Mouse (Mus musculus): ENCODE data around the gene Tbx3. TPM values are rescaled to one million over a fixed set of nuclear protein-coding genes. Genes with fewer than 3 reads are reported as not detected.

Gene Tbx3
- polyA plus RNA-seq, 1 experiment from 2014 or later: 0.88 TPM

DNA sequence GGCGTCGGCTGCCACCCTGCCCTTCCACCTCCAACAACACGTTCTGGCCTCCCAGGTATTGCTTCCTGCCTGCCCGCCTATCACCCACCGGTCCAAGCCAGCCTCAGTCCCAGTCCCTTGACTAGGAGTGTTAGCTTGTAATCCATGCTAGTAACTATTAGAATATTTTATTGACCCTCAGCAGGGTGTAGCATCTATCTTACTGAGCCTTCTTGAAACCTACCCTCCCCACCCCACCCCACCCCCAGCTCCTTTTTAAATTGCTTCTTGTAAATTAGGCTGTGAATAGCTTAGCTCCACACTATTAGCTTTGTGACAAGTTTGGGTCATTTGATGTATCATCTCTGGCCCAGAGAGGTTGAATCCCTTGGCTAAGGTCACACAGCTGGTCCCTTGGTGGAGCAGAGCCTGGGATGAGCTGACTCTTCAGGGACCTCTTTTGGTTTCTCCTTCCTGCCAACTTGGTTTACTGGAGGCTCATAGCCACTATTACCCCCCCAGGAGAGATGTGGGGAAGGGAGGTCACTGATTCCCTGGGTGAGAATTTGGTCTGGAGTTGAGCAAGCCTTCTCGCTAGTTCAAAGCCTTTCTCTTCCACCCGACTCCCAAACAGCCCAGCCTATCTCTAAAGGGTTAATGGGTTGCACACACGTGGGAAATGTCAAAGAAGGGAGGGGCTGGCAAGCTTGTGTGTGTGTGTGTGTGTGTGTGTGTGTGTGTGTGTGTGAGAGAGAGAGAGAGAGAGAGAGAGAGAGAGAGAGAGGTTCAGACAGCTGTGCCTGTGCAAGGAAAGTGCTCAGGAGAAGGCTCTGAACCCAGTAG lies 10.8 kb downstream of the Tbx3 start:
- Histone ChIP-seq H3K27ac (ENCODE audit: low read depth, low read length) (no peak overlapping the region), H3K9me3 (ENCODE audit: control insufficient read depth, low read length) (no peaks in the 10 kb centered on the region), H3K36me3 (ENCODE audit: control insufficient read depth, insufficient read depth, low read length) (no peaks in the 10 kb centered on the region), H3K27me3 (ENCODE audit: control insufficient read depth, insufficient read depth, low read length) (peaks cover 78% of the 10 kb centered on the region), H3K9ac (replicated peaks; ENCODE audit: low read depth, low read length) (no peak overlapping the region), H3K4me2 (ENCODE audit: low read depth, low read length) (no peak overlapping the region), H3K4me3 (ENCODE audit: low read depth, low read length) (no peak overlapping the region), H3K4me1 (ENCODE audit: control insufficient read depth, insufficient read depth, low read length) (no peaks in the 10 kb centered on the region)
- 7% methylated on average over 8 of the region's 8 CpGs for WGBS
- no peak for ATAC-seq (ENCODE audit: low read depth)

GRCm38 (mm10) chr5:119681833-119682210 lies 11.4 kb downstream of the Tbx3 start:
- Histone ChIP-seq H3K9ac (replicated peaks; ENCODE audit: low read depth, low read length) (no peak overlapping the region), H3K4me2 (ENCODE audit: low read depth, low read length) (no peak overlapping the region), H3K9me3 (ENCODE audit: control insufficient read depth, low read length) (no peaks in the 10 kb centered on the region), H3K4me3 (ENCODE audit: low read depth, low read length) (no peak overlapping the region), H3K27me3 (ENCODE audit: control insufficient read depth, insufficient read depth, low read length) (peaks cover 78% of the 10 kb centered on the region), H3K36me3 (ENCODE audit: control insufficient read depth, insufficient read depth, low read length) (no peaks in the 10 kb centered on the region), H3K4me1 (ENCODE audit: control insufficient read depth, insufficient read depth, low read length) (no peaks in the 10 kb centered on the region), H3K27ac (ENCODE audit: low read depth, low read length) (no peak overlapping the region)
- no peak for ATAC-seq (ENCODE audit: low read depth)
- 21% methylated on average over 3 of the region's 4 CpGs for WGBS

GRCm38 (mm10) chr5:119682646-119683515 lies 12.4 kb downstream of the Tbx3 start:
- Histone ChIP-seq H3K27ac (ENCODE audit: low read depth, low read length) (no peak overlapping the region), H3K27me3 (ENCODE audit: control insufficient read depth, insufficient read depth, low read length) (peaks cover 79% of the 10 kb centered on the region), H3K9me3 (ENCODE audit: control insufficient read depth, low read length) (no peaks in the 10 kb centered on the region), H3K9ac (replicated peaks; ENCODE audit: low read depth, low read length) (no peak overlapping the region), H3K4me2 (ENCODE audit: low read depth, low read length) (no peak overlapping the region), H3K36me3 (ENCODE audit: control insufficient read depth, insufficient read depth, low read length) (no peaks in the 10 kb centered on the region), H3K4me1 (ENCODE audit: control insufficient read depth, insufficient read depth, low read length) (no peaks in the 10 kb centered on the region), H3K4me3 (ENCODE audit: low read depth, low read length) (no peak overlapping the region)
- WGBS: 5% methylated on average over 40 of the region's 40 CpGs
- no peak for ATAC-seq (ENCODE audit: low read depth)

GRCm38 (mm10) chr5:119683861-119684260 lies 13.4 kb downstream of the Tbx3 start:
- H3K4me3 ChIP-seq (ENCODE audit: low read depth, low read length): no peak overlapping the region
- H3K4me2 ChIP-seq (ENCODE audit: low read depth, low read length): no peak overlapping the region
- ATAC-seq (ENCODE audit: low read depth): no peak
- no peaks in the 10 kb centered on the region for H3K36me3 ChIP-seq (ENCODE audit: control insufficient read depth, insufficient read depth, low read length)
- peaks cover 79% of the 10 kb centered on the region for H3K27me3 ChIP-seq (ENCODE audit: control insufficient read depth, insufficient read depth, low read length)
- no peaks in the 10 kb centered on the region for H3K9me3 ChIP-seq (ENCODE audit: control insufficient read depth, low read length)
- no peaks in the 10 kb centered on the region for H3K4me1 ChIP-seq (ENCODE audit: control insufficient read depth, insufficient read depth, low read length)
- WGBS: 10% methylated on average over 5 of the region's 5 CpGs
- no peak overlapping the region for H3K9ac ChIP-seq (replicated peaks; ENCODE audit: low read depth, low read length)
- no peak overlapping the region for H3K27ac ChIP-seq (ENCODE audit: low read depth, low read length)

DNA sequence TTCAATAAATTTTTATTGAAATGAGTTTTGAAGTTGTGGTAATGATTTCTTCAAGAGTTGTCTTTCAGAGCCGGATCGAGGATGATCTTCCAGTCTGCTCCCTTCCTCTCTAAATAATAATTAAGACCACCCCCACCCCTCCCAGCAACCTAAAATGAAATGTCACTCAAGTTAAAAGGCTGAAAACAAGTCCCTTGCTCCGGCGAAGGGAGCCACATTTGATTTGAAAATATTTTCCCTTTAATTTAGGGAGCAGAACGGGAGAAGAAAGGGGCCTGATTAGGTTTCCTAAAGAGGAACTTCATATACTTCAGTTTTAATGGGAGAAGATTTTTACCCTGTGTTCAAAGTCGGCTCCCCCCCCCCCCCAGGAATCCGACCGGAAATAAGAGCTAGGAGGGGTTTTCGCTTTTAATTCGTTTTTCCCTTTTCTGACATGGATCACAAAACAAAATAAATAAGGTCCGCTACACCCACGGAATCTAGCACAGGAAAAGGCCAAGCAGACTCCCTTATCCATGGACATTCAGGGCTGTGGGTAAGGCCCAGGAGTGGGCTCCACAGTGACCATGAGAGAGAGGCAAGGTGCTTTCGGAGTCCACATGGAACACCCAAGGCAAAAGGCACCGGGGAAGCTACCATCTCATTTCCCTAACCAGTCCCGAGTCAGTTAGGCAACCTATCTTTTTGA lies 14.4 kb downstream of the Tbx3 start:
- H3K9ac ChIP-seq (replicated peaks; ENCODE audit: low read depth, low read length): no peak overlapping the region
- H3K4me2 ChIP-seq (ENCODE audit: low read depth, low read length): no peak overlapping the region
- WGBS: 4% methylated on average over 15 of the region's 15 CpGs
- ATAC-seq (ENCODE audit: low read depth): no peak
- no peaks in the 10 kb centered on the region for H3K9me3 ChIP-seq (ENCODE audit: control insufficient read depth, low read length)
- H3K27me3 ChIP-seq (ENCODE audit: control insufficient read depth, insufficient read depth, low read length): peaks cover 78% of the 10 kb centered on the region
- no peak overlapping the region for H3K27ac ChIP-seq (ENCODE audit: low read depth, low read length)
- no peaks in the 10 kb centered on the region for H3K4me1 ChIP-seq (ENCODE audit: control insufficient read depth, insufficient read depth, low read length)
- H3K4me3 ChIP-seq (ENCODE audit: low read depth, low read length): no peak overlapping the region
- H3K36me3 ChIP-seq (ENCODE audit: control insufficient read depth, insufficient read depth, low read length): no peaks in the 10 kb centered on the region

DNA sequence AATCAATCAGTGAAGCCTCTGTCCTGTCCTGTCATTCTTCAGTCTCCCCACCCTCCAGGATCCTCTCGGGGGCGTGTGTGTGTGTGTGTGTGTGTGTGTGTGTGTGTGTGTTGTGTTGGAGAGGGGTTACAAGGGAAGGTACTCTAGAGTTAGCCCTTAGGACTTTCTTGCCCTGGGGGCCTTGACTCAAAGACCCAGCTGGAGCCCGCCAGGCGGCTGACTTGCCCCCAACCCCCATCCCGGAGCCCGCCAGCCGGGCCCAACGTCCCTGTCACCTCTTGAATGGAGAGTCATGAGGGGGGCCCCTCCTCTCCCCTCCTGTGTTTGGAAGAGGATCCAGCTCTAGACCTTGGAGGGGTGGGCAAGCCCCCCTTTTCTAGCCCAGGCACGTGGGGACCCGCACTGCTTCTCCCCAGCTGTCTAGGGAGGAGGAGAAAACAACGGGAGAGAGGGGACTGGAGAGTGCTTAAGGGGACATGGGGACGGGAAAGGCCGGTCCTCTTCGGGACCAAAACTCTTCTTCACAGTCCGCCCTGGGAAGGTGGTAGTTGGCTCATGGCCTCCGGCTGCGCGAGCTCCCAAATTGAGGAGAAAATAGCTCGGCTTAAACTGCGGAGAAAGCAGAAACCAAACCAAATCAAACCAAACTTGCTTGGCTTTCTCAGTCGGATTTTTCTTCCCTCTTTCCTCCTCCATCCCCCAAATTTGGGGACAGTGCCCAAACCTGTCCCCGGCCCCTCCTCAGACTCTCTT lies 15.2 kb downstream of the Tbx3 start:
- H3K4me3 ChIP-seq (ENCODE audit: low read depth, low read length): no peak overlapping the region
- no peak overlapping the region for H3K27ac ChIP-seq (ENCODE audit: low read depth, low read length)
- H3K4me2 ChIP-seq (ENCODE audit: low read depth, low read length): 0 out of 2 replicates have a peak overlapping the region, but pooled peaks have one; percentile 1
- H3K36me3 ChIP-seq (ENCODE audit: control insufficient read depth, insufficient read depth, low read length): no peaks in the 10 kb centered on the region
- no peaks in the 10 kb centered on the region for H3K4me1 ChIP-seq (ENCODE audit: control insufficient read depth, insufficient read depth, low read length)
- H3K9me3 ChIP-seq (ENCODE audit: control insufficient read depth, low read length): no peaks in the 10 kb centered on the region
- peaks cover 78% of the 10 kb centered on the region for H3K27me3 ChIP-seq (ENCODE audit: control insufficient read depth, insufficient read depth, low read length)
- ATAC-seq (ENCODE audit: low read depth): no peak
- WGBS: 2% methylated on average over 22 of the region's 22 CpGs
- H3K9ac ChIP-seq (replicated peaks; ENCODE audit: low read depth, low read length): no peak overlapping the region

DNA sequence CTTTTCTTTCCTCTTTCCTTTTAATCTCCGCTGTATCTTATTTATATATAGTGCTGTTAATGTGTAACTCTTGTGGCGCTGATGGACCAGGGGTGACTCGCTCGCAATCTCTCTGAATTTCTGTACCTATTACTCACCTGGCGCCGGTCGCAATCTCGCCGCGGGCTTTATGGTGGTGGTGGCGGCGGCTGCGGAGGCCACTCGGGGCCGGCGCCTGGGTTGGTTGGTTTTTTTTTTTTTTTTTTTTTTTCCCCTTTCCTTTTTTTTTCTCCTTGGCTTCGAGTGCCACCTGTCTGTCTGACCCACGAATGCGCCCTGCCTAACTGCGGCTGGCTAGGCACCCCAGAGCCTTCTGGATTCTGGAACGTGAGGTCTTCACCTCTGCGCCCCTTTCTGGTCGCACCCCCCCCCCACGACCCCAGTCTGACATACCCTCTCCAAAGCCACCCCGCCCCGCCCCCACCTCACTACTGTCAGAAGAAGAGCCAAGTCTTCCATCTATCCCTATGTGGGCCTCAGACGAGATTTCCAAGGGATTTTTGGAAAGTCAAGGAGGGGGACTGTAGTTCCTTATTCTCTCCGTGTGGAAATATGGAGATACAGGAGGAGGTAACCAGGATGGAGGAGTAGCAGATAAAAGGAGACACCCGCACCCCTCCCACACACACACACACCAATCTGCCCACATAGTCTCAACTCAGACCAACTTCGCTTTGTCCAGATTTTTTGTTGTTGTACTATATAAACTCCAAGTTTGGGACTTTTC lies 15.9 kb downstream of the Tbx3 start:
- Histone ChIP-seq H3K36me3 (ENCODE audit: control insufficient read depth, insufficient read depth, low read length) (no peaks in the 10 kb centered on the region), H3K4me1 (ENCODE audit: control insufficient read depth, insufficient read depth, low read length) (no peaks in the 10 kb centered on the region), H3K4me3 (ENCODE audit: low read depth, low read length) (no peak overlapping the region), H3K27ac (ENCODE audit: low read depth, low read length) (no peak overlapping the region), H3K9me3 (ENCODE audit: control insufficient read depth, low read length) (no peaks in the 10 kb centered on the region), H3K9ac (replicated peaks; ENCODE audit: low read depth, low read length) (no peak overlapping the region), H3K4me2 (ENCODE audit: low read depth, low read length) (0 out of 2 replicates have a peak overlapping the region, but pooled peaks have one; percentile 1), H3K27me3 (ENCODE audit: control insufficient read depth, insufficient read depth, low read length) (peaks cover 76% of the 10 kb centered on the region)
- WGBS: under 1% methylated on average over 30 of the region's 30 CpGs
- ATAC-seq (ENCODE audit: low read depth): no peak

Data from neural tube, embryonic 14.5 days (tissue).